Mouse (Mus musculus) midbrain, embryonic 14.5 days (tissue): ENCODE measurements at regions not wholly inside any gene's neighbourhood (a gene's known extent, or its start where the extent isn't known, plus 50 kb on each side); places are given as distances from the start of the nearest gene placed in this dataset.

Source experiments
- ATAC-seq: fragments of 200-750 bp; cut with Nextera tagmentation; 2 replicates; pipeline ENCODE4 v1.8.0; 2017; ENCODE audit warnings: moderate number of reproducible peaks, moderate library complexity; ENCODE audit not compliant: low FRiP score, low TSS enrichment
- DNase-seq: peaks from one replicate; pipeline ENCODE4 v3.0.0-alpha.2; 2015
- H3K27ac ChIP-seq: fragments of 300-500 bp; sonication (generic); replicated peaks from 2 replicates; pipeline ENCODE4 v1.5.1; 2014; ENCODE audit warnings: mild to moderate bottlenecking, low read depth, low read length, moderate library complexity
- H3K27me3 ChIP-seq: fragments of 300-500 bp; sonication (generic); 2 replicates; pipeline ENCODE4 v1.6.1; 2014; ENCODE audit warnings: low read length, control low read depth, mixed read lengths; ENCODE audit not compliant: control insufficient read depth, insufficient read depth
- H3K36me3 ChIP-seq: fragments of 300-500 bp; sonication (generic); 2 replicates; pipeline ENCODE4 v1.6.1; 2014; ENCODE audit warnings: low read length, control low read depth; ENCODE audit not compliant: control insufficient read depth, insufficient read depth
- H3K4me1 ChIP-seq: fragments of 300-500 bp; sonication (generic); 2 replicates; pipeline ENCODE4 v1.6.1; 2014; ENCODE audit warnings: mild to moderate bottlenecking, antibody characterized with exemption, low read length, control low read depth; ENCODE audit not compliant: control insufficient read depth, insufficient read depth
- H3K4me2 ChIP-seq: fragments of 300-500 bp; sonication (generic); 2 replicates; pipeline ENCODE4 v1.6.1; 2014; ENCODE audit warnings: mild to moderate bottlenecking, low read length, moderate library complexity
- H3K4me3 ChIP-seq: fragments of 300-500 bp; sonication (generic); replicated peaks from 2 replicates; pipeline ENCODE4 v1.5.1; 2014; ENCODE audit warnings: low read depth, low read length
- H3K9ac ChIP-seq: fragments of 300-500 bp; sonication (generic); replicated peaks from 2 replicates; pipeline ENCODE4 v1.6.1; 2014; ENCODE audit warnings: mild to moderate bottlenecking, low read length, moderate library complexity
- H3K9me3 ChIP-seq: fragments of 300-500 bp; sonication (generic); 2 replicates; pipeline ENCODE4 v1.6.1; 2016; ENCODE audit warnings: low read length, control low read depth, mixed read lengths; ENCODE audit not compliant: control insufficient read depth
- WGBS: fragments of 180-500 bp; shearing (Covaris S2); extraction: QIAGEN DNeasy Blood & Tissue Kit; methylation state at CpG from one replicate; pipeline ENCODE4 v1.1.7; 2014; 5-methylcytosine and 5-hydroxymethylcytosine counted together

DNA sequence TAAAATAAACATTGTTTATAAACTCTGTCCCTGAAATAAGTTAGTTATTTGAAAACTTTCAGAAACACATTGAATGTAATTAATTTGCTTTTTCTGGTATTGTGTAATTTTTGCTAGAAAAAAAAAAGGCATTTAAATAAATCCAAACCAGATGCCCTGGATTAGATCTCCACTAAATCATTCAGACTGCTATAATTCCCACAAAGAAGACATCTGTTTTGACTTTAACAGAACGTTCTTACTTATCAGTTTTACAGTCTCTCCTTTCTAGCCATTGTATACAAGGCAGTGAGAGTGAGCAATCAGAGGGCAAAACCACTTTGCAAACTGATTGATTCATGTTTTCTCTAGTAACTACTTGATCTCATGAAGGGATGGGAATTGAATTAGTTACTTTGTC, 478.8 kb downstream of the Slitrk6 start:
- WGBS = 54% methylated on average over 1 of the region's 1 CpGs
- Histone ChIP-seq H3K9ac (no peak overlapping the region), H3K27me3 (no peaks in the 10 kb centered on the region), H3K4me3 (no peak overlapping the region), H3K4me2 (no peak overlapping the region), H3K27ac (no peak overlapping the region), H3K36me3 (no peaks in the 10 kb centered on the region), H3K4me1 (no peaks in the 10 kb centered on the region), H3K9me3 (no peaks in the 10 kb centered on the region)
- ATAC-seq = no peak
- no peak for DNase-seq

DNA sequence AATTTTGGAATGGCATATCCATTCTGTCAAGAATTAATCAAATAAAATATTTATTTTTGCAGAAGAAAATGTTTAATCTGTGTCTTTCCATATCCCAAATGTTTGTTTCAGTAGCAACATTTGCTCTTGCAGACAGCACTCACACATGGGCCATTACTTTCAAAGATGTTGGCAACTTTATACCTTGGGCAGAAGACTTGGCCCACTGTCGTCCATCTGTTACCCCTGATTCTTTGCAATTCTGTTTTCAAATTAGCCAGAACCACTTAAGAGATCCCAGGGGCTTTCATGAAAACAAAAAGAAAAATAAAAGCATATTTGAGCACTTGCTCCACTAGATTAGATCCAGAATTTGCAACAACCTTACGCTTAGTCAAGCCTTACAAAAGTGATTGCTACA, 483.7 kb downstream of the Slitrk6 start:
- H3K9me3 ChIP-seq = no peaks in the 10 kb centered on the region
- no peaks in the 10 kb centered on the region for H3K36me3 ChIP-seq
- no peaks in the 10 kb centered on the region for H3K27me3 ChIP-seq
- no peak overlapping the region for H3K4me3 ChIP-seq
- H3K9ac ChIP-seq = no peak overlapping the region
- no peaks in the 10 kb centered on the region for H3K4me1 ChIP-seq
- no peak overlapping the region for H3K4me2 ChIP-seq
- WGBS = 79% methylated on average over 2 of the region's 2 CpGs
- no peak for ATAC-seq
- DNase-seq = no peak
- H3K27ac ChIP-seq = no peak overlapping the region

DNA sequence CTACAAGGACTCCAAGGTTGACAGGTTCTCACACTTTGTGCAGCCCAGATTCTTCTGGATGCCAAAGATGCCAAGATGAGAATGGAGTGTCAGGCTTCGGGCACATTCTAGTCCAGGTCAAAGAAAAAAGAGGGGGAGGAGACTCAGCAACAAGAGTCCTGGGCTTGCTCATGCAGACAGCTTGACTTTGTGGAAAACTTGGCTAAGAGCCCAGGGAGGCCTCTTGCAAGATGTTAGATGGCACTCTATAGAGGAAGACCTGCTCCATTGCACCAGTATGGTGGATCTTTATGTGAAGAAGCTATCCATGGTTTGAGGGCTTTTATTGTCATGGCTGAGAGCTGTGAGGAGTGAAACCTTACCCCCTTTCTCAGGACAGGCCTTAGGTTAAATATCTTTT, 510.5 kb downstream of the Slitrk6 start:
- Histone ChIP-seq H3K36me3 (no peaks in the 10 kb centered on the region), H3K4me2 (no peak overlapping the region), H3K4me3 (no peak overlapping the region), H3K9ac (no peak overlapping the region), H3K4me1 (no peaks in the 10 kb centered on the region), H3K9me3 (no peaks in the 10 kb centered on the region), H3K27ac (no peak overlapping the region), H3K27me3 (no peaks in the 10 kb centered on the region)
- ATAC-seq (no peak), DNase-seq (no peak)
- WGBS = 91% methylated on average over 1 of the region's 1 CpGs

DNA sequence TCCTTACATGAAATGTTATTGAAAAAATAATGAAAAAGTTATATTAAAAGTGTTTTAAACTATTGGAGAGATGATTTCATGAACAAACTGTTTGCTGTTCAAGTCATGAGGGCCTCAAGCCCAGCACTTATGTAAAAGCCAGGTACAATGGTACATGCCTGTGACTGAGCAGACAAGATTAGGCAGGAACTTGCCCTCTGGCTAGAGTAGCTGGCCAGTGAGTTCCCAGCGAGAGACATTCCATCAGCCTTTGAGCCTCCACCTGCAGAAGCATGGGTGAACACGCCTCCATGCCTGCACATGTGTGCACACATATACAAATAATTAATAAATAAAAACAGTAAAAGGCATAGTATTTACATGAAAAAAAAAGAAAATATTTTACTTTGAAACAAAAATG, 511.4 kb downstream of the Slitrk6 start:
- WGBS = 91% methylated on average over 2 of the region's 2 CpGs
- Histone ChIP-seq H3K4me3 (no peak overlapping the region), H3K27ac (no peak overlapping the region), H3K4me2 (no peak overlapping the region), H3K9me3 (no peaks in the 10 kb centered on the region), H3K27me3 (no peaks in the 10 kb centered on the region), H3K9ac (no peak overlapping the region), H3K36me3 (no peaks in the 10 kb centered on the region), H3K4me1 (no peaks in the 10 kb centered on the region)
- DNase-seq (no peak), ATAC-seq (no peak)

DNA sequence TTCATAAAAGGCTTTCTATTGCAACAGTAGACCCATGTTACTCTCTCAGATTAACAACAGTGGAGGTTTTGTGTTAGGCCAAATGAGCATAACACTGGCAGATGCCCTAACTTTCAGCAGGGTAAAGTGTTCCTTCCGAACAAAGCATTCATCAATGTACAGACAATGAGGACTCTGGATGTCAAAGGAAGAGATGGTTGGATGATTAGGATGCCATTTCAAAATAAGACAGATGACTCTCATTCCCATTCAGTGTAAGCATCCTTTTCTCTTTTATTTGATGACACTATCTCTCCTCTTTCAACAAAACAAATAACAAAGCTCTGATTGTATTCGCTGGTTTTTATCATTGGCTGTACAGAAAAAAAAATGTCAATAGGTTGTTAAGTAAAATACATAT, 516.1 kb downstream of the Slitrk6 start:
- WGBS = 61% methylated on average over 2 of the region's 2 CpGs
- Histone ChIP-seq H3K27ac (no peak overlapping the region), H3K4me3 (no peak overlapping the region), H3K27me3 (no peaks in the 10 kb centered on the region), H3K9me3 (no peaks in the 10 kb centered on the region), H3K4me1 (no peaks in the 10 kb centered on the region), H3K36me3 (no peaks in the 10 kb centered on the region), H3K9ac (no peak overlapping the region), H3K4me2 (no peak overlapping the region)
- ATAC-seq = no peak
- no peak for DNase-seq

DNA sequence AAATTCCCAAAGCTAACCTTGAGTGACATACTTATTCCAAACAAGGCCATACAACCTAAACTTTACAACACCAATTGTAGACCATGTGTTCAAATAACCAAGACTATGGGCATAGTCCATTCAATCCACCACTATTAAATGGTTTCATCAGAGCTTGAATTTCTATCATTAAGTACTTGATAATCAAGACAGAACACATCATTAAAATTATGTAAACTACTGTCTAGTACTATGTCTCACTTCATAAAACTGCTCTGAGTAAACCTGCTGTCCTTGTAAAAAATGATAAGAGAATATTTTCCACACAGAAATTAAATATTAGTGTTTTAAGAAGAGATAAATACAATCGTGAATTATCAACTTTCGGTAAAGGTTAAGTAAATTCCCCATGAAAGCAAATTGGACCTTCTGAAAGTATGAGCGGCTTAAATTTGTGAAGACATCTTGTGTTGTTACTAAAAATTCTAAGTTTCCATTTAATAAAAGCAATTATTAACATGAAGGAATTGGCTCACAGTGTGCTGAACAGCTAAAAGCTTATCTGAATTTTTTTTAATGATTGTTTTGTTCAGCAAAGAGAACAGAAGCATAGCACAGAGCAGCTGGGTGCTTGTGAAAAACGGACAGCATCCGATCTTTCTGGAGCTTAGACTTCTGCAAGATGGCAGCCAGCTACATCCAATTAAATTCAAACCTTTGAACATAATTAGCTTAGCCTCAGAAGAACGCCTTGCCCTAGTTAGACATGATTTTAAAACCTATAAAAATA, 530.1 kb downstream of the Slitrk6 start:
- no peaks in the 10 kb centered on the region for H3K36me3 ChIP-seq
- no peaks in the 10 kb centered on the region for H3K4me1 ChIP-seq
- H3K9ac ChIP-seq = no peak overlapping the region
- no peak overlapping the region for H3K27ac ChIP-seq
- no peak overlapping the region for H3K4me3 ChIP-seq
- H3K4me2 ChIP-seq = no peak overlapping the region
- no peak for ATAC-seq
- 83% methylated on average over 6 of the region's 6 CpGs for WGBS
- no peaks in the 10 kb centered on the region for H3K9me3 ChIP-seq
- no peaks in the 10 kb centered on the region for H3K27me3 ChIP-seq
- no peak for DNase-seq

DNA sequence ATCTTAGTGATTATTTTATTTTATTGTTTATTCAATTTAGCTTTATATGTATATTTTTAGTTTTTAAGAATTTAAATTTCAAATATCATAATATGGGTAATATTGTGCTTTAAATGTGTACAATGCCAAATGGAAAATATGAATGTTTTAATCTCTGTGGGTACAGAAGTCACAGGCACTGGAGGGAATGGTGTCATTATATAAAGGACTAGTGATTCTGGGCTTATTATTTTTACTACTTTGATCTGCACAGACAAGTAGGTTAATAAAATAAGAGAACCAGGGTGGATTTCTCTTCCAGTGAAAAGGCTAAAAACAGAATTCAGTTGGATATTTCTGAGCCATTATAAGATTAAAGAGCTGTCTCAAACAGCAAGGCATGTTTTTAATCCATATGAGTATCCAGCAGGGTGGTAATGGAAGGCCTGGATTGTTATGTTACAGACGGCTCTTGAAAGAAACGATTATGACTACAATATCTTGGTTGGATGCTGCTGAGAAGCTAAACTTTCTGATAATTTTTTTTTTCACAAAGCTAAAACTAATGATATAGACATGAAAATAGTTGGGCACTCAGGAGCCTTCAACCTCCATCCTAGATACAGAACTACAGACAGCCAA, 563.9 kb downstream of the Slitrk6 start:
- no peak for ATAC-seq
- Histone ChIP-seq H3K4me1 (no peaks in the 10 kb centered on the region), H3K36me3 (no peaks in the 10 kb centered on the region), H3K4me2 (no peak overlapping the region), H3K9ac (no peak overlapping the region), H3K4me3 (no peak overlapping the region), H3K27ac (no peak overlapping the region), H3K9me3 (no peaks in the 10 kb centered on the region), H3K27me3 (no peaks in the 10 kb centered on the region)
- DNase-seq = no peak
- WGBS = 76% methylated on average over 2 of the region's 2 CpGs

DNA sequence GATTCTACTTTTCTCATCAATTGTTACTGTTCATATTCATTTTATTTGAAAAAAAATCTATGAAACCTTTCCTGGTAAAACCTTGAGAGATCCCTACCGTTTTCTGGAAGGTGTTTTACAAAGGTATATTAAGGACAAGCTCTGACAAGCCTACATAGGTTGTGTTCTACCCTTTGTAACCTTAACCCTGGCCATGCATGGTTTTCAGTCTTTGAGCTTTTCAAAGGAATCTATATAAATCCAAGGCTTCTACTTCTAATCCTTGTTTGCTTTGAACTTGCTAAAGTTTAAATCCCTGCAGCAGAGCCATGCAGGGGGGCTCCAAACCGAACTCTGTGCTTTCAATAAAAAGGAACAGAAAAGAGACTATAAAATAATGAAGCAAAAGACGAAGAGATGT, 564.5 kb downstream of the Slitrk6 start:
- H3K36me3 ChIP-seq = no peaks in the 10 kb centered on the region
- H3K4me3 ChIP-seq = no peak overlapping the region
- no peak overlapping the region for H3K9ac ChIP-seq
- no peaks in the 10 kb centered on the region for H3K4me1 ChIP-seq
- no peak overlapping the region for H3K27ac ChIP-seq
- no peak for ATAC-seq
- DNase-seq = peak; percentile 1
- H3K9me3 ChIP-seq = no peaks in the 10 kb centered on the region
- WGBS = 48% methylated on average over 3 of the region's 3 CpGs
- H3K4me2 ChIP-seq = no peak overlapping the region
- H3K27me3 ChIP-seq = no peaks in the 10 kb centered on the region

DNA sequence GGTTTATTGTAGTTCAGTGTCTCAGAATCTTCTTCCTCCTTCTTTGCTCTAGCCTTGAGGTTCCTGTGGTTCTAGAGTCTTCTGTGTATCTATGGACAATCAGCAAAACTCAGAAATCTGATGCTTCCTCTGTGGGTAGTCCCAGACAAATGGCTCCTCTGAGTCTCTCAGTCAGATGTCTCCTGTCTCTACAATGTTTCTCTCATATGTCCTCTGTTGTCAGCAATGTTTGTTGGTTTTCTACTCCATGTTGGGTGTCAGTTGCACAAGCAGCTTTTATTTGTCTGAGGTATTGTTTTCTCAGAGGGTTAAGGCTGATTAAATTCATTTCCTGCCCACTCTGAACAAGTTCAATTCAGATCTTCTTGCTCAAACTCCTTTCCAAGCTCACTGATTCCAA, 575.8 kb downstream of the Slitrk6 start:
- no peak for DNase-seq
- H3K9me3 ChIP-seq = no peaks in the 10 kb centered on the region
- no peaks in the 10 kb centered on the region for H3K27me3 ChIP-seq
- no peak overlapping the region for H3K9ac ChIP-seq
- H3K27ac ChIP-seq = no peak overlapping the region
- no peak for ATAC-seq
- no peak overlapping the region for H3K4me3 ChIP-seq
- no peaks in the 10 kb centered on the region for H3K4me1 ChIP-seq
- H3K4me2 ChIP-seq = no peak overlapping the region
- H3K36me3 ChIP-seq = no peaks in the 10 kb centered on the region
